Mouse (Mus musculus): ENCODE data around the gene Satb2. TPM values are rescaled to one million over a fixed set of nuclear protein-coding genes. Genes with fewer than 3 reads are reported as not detected.
"Not testable (repeated sequence)": the region's sequence is repeated elsewhere in the genome, so short reads cannot be mapped to it uniquely, and the experiment has no call there.

The Satb2 gene
- total RNA-seq, 4 experiments from 2014 or later = 56.2 to 62.9 (median 59.9) TPM

DNA sequence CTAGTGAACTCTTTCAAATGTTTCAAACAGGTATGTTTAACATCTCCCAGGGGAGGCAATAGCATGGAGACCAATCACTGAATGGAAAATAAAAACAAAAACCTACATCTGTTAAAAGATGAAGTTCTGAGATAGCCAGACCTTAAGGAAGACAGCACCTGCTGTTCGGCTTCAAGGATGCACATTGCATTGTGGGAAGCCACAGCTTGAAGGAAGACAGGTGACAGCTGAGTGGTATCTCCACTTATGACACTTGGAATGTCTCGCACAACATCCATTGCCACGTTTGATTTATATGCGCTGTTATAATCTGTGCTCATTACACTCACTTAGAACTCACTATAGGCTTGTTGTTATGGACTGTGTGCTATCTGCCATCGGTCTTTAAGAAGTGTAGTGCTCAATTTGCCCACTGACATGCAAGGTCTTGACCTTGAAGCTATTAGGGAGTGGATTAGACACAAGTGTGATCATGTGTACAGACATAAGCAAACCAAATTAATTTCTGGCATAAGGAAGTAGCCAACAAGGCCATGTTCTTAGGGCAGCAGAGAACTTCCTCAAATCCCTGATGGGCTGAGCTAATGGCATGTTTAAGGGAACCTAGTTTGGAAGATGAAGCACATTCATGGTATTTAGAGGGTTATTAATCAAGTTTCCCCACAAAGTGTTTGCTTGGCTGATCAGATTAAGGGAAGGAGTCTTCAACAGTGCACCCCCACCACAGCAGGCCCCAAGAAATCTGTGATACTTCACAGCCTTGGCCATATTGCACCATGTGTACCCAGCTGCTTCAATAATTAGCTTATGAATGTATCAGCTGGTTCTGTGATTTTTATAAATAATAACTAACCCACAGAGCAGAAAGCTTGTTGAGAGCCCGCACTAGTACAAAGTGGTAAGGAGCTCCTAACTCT lies 144.2 kb downstream of the Satb2 start:
- no peak for DNase-seq (ENCODE audit: low spot score in 2 of 2)

DNA sequence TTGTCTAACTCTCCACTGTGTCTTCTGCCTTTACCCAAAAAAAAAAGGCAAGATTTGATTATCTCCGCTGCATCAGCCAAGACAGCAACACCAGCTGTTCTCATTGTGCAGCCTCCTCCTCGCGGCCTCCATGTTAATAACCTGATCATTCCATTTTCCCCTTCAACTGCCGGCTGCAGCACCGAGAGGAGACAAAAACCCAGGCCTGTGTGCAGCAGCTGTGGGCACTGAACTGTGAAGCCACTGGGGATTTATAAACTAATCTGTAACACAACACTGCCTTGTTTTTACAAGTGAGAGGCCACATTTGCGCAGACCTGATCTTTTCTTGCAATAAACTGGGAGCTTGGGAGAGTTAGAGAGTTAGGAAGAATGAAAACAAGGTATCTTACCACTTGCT lies 145.1 kb downstream of the Satb2 start:
- no peak for DNase-seq (ENCODE audit: low spot score in 2 of 2)

GRCm38 (mm10) chr1:56832738-56833137 lies 145.7 kb downstream of the Satb2 start:
- no peak for DNase-seq (ENCODE audit: low spot score in 2 of 2)

- DNase-seq (ENCODE audit: low spot score in 2 of 2) = no peak
These were observed 155.7 kb downstream of the Satb2 start for GRCm38 (mm10) chr1:56822735-56823134.

DNA sequence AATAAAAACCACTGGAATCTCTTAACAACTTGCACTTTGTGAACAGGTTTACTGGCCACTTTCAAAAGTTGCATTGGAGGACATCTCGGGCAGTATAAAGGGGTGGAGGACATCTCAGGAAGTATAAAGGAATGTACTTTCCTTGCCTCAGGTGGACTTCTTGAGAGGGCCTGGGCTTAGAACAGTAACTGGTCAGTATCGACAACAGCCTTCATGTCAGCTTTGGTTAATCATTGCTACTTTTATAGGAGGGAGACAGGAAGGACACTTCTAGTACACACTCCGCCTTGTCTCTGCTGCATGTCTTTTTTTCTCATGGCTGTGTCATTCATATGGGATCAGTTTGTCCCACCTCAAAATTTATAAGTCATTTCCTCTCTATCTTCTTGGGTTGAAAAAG lies 156.4 kb downstream of the Satb2 start:
- DNase-seq (ENCODE audit: low spot score in 2 of 2) = no peak

DNA sequence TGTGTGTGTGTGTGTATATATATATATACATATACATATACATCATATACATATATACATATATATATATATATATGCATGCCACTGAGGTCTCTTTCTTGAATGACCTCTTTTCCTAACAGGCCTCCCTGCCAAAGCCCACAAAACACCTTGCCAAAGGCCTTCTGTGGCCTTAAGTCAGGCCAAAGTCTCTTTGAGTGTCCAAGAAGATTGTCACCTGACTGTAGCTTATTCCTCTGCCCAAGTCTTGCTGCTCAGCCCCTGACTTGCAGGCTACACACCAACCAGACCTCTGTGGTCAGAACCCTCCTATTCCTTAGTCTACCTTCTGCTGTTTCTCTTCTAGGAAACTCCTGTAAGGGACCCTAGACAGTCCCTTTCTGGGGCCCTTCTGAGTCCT lies 164.9 kb downstream of the Satb2 start:
- DNase-seq (ENCODE audit: low spot score in 2 of 2) = no peak

GRCm38 (mm10) chr1:56812961-56813360 lies 165.5 kb downstream of the Satb2 start:
- no peak for DNase-seq (ENCODE audit: low spot score in 2 of 2)

DNA sequence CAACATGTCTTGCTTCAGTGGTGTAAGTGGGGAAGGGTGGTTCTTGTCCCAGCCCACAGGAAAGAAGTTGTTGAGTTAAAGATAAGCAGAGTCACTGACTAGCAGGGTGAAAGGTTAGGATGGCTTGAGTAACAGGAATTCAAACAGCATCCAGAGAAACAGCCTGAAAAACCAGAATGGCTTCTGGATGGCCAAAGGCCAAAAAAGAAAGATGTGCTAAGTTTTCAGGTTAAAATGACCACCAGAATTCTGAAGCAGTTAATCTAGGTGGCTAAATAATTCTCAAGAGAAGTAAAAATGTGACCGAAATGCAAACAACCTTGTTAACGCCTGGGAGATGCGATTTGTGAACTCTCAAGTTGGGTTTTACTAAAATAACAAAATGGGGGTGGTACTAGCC lies 167.0 kb downstream of the Satb2 start:
- no peak for DNase-seq (ENCODE audit: low spot score in 2 of 2)

DNA sequence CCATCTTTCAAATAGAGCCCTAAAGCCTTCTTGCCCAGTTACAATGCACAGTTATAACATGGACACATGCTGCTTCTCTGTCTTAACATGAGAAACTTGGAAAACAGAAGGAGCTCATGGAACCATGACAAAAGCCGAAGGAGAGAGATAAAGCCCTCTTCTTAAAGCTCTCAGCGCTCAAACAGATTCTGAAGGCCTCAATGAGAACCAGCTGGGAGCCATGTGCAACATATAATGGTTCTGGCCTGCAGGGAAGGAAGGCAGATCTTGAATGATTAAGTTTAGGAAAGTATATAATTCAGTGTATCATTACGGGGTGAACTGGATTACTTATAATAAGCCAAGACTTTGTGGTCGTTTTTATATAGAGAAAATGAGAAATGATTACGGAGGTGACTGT lies 172.4 kb downstream of the Satb2 start:
- no peak for DNase-seq (ENCODE audit: low spot score in 2 of 2)

DNA sequence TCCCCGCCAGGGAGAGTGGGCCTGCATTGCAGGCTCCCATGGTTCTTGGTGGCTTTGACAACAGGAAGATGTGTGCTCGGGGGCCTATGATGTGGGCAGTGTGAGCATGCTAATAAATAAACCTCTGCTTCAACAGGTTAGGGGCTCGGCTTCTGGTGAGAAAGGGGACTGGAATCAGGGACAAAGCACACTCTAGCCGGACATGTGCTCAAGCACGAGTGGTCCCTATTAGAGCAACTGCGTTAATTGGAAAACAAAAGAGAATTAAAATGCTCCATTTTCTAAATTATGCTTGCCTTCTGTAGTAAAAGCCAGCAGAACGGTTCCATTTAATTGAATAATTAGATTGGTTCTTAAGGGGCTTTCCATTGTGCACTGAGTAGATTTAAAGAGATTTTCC lies 177.8 kb downstream of the Satb2 start:
- no peak for DNase-seq (ENCODE audit: low spot score in 2 of 2)

DNA sequence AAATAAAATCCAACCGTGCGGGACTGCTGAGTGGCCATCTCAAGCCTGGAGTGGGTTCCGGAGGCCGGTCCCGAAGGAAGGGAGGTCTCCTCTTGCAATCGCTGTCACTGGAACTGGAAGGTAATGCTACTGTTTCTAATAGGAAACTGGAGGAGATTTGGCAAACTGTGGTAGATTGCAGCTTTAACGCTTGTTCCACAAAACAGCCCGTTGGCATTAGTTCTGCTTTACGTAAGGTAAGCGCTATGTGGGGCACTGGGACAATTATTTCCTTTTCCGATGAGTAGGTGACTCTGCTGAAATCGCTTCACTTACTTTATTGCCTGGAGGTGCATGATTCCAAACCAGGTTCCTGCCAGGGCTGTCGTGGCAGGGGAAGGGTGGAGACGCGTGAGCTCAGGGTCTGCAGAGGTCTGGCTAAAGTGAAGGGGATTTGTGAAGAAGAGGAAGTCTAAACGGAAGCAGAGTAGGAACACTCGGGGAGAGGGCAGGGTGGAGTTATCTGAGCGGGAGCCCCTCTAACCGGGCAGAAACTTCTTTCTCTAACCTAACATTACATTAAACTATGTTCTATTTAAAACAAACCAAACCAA lies 183.3 kb downstream of the Satb2 start:
- no peak for DNase-seq (ENCODE audit: low spot score in 2 of 2)

- no peak for DNase-seq (ENCODE audit: low spot score in 2 of 2)
These were observed 188.8 kb downstream of the Satb2 start for GRCm38 (mm10) chr1:56789641-56790040.

DNA sequence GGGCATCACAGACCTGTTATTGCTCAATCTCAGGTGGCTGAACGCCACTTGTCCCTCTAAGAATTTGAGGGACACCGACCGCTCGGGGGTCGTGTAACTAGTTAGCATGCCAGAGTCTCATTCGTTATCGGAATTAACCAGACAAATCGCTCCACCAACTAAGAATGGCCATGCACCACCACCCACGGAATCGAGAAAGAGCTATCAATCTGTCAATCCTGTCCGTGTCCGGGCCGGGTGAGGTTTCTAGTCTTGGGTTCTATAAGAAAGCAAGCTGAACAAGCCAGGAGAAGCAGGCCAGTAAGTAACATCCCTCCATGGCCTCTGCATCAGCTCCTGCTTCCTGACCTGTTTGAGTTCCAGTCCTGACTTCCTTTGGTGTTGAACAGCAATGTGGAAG lies 196.3 kb downstream of the Satb2 start:
- DNase-seq (ENCODE audit: low spot score in 2 of 2) = not testable (repeated sequence)

DNA sequence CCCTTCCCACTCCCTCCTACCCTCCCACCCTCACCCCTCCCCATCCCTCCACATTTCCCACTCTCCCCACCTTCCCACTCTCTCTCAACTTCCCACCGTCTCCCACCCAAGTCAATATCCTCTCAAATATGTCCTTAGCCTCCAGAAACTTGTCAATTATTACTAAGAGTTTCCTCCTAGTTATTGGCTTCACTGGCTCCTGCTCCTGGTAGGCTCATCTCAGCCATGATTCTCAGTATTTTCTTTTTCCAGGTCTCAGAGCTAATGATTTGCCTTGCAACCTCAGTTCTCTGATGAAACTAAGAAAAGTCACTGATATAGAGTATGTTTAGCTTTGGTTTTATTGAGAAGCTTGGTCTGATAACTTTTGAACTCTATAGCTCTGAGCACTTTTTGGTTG lies 214.2 kb downstream of the Satb2 start:
- DNase-seq (ENCODE audit: low spot score in 2 of 2) = no peak

DNA sequence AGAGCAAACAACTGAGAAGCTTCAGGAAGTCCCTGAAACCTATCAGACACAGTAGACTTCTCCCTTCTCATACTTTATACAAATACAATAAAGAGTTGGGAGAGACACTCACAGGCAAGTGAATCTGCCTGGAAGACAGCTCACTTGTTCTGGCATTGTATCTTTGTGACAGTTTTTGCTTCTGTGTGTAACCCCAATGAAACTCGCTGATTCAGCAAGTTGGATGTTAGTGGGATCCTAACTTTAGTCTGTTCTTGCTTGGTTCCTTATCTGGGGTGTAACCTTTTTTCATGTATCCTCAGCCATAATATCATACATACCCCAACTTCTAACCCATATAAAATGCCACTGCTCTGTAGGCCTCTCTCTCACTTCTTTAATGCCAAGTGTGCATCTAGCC lies 216.9 kb downstream of the Satb2 start:
- no peak for DNase-seq (ENCODE audit: low spot score in 2 of 2)

DNA sequence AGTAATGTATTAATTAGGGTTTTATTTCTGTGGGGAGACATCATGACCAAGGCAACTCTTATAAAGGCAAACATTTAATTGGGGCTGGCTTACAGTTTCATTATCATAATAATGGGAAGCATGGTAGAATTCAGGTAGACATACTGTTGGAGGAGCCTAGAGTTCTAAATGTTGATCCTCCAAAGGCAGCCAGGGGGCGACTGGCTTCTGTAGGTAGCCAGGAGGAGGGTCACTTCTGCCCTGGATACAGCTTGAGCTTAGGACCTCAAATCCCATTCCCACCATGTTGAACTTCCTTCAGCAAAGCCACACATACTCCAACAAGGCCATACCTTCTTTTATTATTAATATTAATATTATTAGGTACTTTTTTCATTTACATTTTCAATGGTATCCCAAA lies 225.2 kb downstream of the Satb2 start:
- no peak for DNase-seq (ENCODE audit: low spot score in 2 of 2)

- peak in 1 of 2 experiments; percentile 35 for DNase-seq (ENCODE audit: low spot score in 2 of 2)
These were observed 227.8 kb downstream of the Satb2 start for GRCm38 (mm10) chr1:56750693-56751092.

GRCm38 (mm10) chr1:56749629-56750311 lies 228.7 kb downstream of the Satb2 start:
- peak in 1 of 2 experiments; percentile 11 for DNase-seq (ENCODE audit: low spot score in 2 of 2)

DNA sequence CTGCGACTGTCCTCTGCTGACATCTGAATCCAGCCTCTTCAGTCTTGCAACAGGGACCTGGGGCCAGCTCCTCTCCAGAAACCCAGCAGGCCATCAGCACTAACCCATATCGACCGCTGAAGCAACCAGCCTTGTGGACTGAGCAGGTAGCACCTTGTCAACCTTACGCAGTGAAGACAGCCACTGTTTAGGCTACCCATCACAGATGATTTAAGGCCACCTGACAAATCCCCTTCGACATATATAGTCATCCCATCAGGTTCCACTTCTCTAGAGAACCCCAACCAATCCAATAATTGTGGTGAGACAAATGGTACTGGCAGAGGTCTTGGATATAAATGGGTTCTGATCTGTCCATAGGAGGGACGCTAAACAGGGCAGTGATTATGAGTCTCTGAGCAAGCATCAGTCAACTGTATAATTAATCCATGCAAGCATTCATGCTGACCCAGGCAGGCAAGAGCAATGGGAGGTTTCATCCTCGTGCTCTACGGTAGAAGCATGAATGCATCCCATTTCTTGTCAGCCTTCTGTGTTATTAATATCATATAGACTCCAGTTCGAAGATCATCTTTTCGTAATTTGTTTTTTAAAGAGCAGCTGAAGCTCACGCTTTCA lies 229.5 kb downstream of the Satb2 start:
- no peak for DNase-seq (ENCODE audit: low spot score in 2 of 2)
